Mouse (Mus musculus): ENCODE data around the gene Ttll8. TPM values are rescaled to one million over a fixed set of nuclear protein-coding genes. Genes with fewer than 3 reads are reported as not detected.

Ttll8 gene
- polyA plus RNA-seq, 1 experiment from 2014 or later, result 0.17 TPM

DNA sequence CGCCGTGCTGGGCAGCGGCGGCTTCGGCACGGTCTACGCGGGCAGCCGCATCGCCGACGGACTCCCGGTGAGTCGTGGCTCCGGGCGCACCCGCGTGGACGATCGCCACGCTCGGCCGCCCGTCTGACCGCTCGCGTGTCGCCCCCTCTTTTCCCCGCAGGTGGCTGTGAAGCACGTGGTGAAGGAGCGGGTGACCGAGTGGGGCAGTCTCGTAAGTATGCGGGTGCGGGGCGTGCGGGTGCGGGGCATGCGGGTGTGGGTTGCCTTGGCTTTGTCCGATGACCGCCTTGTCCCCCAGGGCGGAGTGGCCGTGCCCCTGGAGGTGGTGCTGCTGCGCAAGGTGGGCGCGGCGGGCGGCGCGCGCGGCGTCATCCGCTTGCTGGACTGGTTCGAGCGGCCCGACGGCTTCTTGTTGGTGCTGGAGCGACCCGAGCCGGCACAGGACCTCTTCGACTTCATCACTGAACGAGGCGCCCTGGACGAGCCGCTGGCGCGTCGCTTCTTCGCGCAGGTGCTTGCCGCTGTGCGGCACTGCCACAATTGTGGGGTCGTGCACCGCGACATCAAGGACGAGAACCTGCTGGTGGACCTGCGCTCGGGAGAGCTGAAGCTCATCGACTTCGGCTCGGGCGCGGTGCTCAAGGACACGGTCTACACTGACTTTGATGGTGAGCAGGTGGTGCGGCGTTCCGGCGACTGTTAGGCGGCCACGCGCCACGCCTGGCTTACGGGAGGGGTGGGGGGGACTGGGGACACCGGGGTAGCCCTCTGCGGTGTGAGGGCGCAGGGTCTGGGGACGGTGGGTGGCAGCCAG is 91.1 kb downstream of the Ttll8 start:
- ATAC-seq (peak; percentile 3), DNase-seq (ENCODE audit: low spot score) (peak; percentile 45)
- Histone ChIP-seq H3K9me3 (replicated peaks; ENCODE audit: control insufficient read depth, low read length) (no peaks in the 10 kb centered on the region), H3K27me3 (replicated peaks; ENCODE audit: control insufficient read depth, insufficient read depth, low read length) (no peaks in the 10 kb centered on the region), H3K4me2 (ENCODE audit: low read length) (peak overlapping the region; percentile 92), H3K27ac (ENCODE audit: low read depth, low read length) (peak overlapping the region; percentile 98), H3K4me1 (ENCODE audit: control insufficient read depth, insufficient read depth, low read length) (peaks cover 11% of the 10 kb centered on the region), H3K9ac (ENCODE audit: low read length) (peak overlapping the region; percentile 89), H3K4me3 (ENCODE audit: low read depth, low read length) (peak overlapping the region; percentile 88), H3K36me3 (ENCODE audit: control insufficient read depth, insufficient read depth, low read length) (peaks cover 31% of the 10 kb centered on the region)
- under 1% methylated on average over 93 of the region's 98 CpGs for WGBS

DNA sequence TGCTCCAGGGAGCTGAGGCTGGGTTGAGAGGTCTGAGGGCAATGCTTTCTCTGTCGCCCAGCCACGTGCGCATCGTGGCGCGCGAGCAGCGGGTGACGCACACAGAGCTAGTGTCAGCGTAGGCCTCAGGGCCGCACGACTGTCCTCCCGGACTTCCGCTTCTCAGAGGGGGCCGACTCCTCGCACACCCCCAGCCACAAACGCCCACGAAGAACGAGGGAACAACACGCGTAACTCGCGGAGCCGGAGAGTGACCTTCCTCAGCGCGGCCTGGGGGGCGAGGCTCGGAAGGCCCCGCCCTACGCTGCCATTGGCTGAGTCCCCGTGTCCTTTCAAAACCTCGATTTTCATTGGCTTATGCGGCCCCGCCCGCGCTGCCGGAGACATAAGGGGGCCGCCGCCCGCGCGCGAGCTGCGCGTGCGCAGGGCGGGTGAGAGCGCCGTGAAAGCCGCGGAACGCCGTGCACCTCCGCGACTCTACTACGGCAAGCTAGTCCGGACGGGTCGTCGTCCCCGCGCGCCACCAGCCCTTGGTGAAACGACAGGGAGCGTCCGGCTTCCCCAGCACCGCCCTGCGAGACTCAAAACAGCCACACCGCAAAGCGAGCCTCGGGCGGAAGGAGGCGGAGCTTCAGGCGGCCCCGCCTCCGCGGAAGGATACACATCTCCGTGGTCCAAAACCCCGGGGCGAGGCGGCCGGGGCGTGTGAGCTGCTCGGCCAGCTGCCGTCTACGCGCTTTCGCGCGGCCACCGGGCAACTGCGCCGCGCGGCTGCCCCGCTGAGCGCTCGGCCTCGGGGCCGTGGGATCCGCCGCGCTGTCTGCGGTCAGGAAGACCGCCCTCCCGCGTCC is 92.2 kb downstream of the Ttll8 start, which contains the start of gene Pim3:
TSS of gene Pim3 (plus strand) at position 415 of the 851 bp plus-strand sequence.
- ATAC-seq, result peak; percentile 88

DNA sequence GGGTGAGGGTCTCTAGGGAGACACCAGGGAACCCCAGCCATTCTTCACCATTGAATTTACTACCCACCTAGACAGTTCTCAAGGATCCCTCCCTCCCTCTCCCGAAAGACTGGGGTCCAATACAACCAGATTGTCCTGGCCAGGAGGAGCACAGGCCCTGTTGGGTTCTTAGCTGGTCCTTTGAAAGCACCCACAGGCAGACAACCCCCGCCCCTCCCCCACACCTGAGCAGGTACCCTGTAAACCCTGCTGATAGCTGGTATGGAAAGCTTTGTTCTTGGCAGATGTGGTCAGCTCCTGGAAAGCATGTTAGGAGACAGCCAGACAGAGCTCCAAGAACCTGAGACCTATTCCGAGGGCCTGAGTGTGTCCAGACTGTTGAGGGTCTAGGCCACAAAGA is 93.4 kb downstream of the Ttll8 start:
- peaks cover 16% of the 10 kb centered on the region for H3K36me3 ChIP-seq (ENCODE audit: control insufficient read depth, insufficient read depth, low read length)
- ATAC-seq, result no peak
- H3K27me3 ChIP-seq (replicated peaks; ENCODE audit: control insufficient read depth, insufficient read depth, low read length), result no peaks in the 10 kb centered on the region
- H3K9me3 ChIP-seq (replicated peaks; ENCODE audit: control insufficient read depth, low read length), result no peaks in the 10 kb centered on the region
- no peak overlapping the region for H3K4me2 ChIP-seq (ENCODE audit: low read length)
- no peak overlapping the region for H3K9ac ChIP-seq (ENCODE audit: low read length)
- peaks cover 11% of the 10 kb centered on the region for H3K4me1 ChIP-seq (ENCODE audit: control insufficient read depth, insufficient read depth, low read length)
- no peak overlapping the region for H3K27ac ChIP-seq (ENCODE audit: low read depth, low read length)
- 93% methylated on average over 3 of the region's 3 CpGs for WGBS
- no peak overlapping the region for H3K4me3 ChIP-seq (ENCODE audit: low read depth, low read length)
- no peak for DNase-seq (ENCODE audit: low spot score)

More for the DNA sequence above, 92.2 kb downstream of the Ttll8 start, which contains the start of gene Pim3:
- peak within 1 kb of the TSS; percentile 92 for H3K4me2 ChIP-seq (ENCODE audit: low read length)
- peak within 1 kb of the TSS; percentile 89 for H3K9ac ChIP-seq (ENCODE audit: low read length)
- H3K27me3 ChIP-seq (replicated peaks; ENCODE audit: control insufficient read depth, insufficient read depth, low read length), result no peaks in the 10 kb centered on the region
- WGBS, result under 1% methylated on average over 99 of the region's 107 CpGs
- no peaks in the 10 kb centered on the region for H3K9me3 ChIP-seq (replicated peaks; ENCODE audit: control insufficient read depth, low read length)
- peak; percentile 99 for DNase-seq (ENCODE audit: low spot score)
- H3K36me3 ChIP-seq (ENCODE audit: control insufficient read depth, insufficient read depth, low read length), result peaks cover 28% of the 10 kb centered on the region
- H3K27ac ChIP-seq (ENCODE audit: low read depth, low read length), result peak within 1 kb of the TSS; percentile 98
- H3K4me1 ChIP-seq (ENCODE audit: control insufficient read depth, insufficient read depth, low read length), result peaks cover 11% of the 10 kb centered on the region
- peak within 1 kb of the TSS; percentile 88 for H3K4me3 ChIP-seq (ENCODE audit: low read depth, low read length)

DNA sequence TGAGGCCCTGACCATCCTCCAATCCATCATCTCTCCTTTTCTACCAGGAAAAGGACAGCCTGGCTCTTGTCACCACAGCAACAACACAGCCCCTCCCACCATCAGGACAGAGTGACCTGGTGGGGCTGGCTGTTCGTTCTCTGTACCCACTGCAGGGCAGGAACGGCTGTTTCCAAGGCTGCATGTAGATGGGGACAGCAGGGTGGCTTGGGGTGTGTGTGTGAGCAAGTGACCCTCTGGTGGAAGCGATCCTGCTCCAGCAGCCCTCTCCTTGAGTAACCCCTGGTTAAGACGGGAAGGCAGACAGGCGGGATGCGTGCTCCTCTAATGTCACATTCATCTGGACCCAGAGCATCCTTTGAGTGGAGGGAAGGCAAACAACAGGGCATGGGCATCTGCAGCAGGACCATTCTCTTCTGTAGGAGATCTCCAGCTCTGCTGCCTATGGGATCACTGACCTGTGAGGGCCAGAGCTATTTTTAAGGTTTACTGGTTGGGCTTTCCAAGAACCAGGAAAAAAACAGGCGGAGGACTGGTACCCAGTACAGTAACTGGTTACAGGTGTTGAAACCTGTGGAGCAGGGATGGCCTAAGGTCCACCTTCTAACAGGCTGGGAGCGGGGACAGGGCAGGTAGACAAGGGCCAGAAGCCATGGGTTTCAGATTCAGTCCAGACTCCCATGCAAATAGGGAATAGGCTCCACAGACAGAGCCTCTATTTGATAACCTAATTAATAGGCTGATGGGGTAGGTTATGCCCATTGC is 94.8 kb downstream of the Ttll8 start:
- H3K9me3 ChIP-seq (replicated peaks; ENCODE audit: control insufficient read depth, low read length), result no peaks in the 10 kb centered on the region
- DNase-seq (ENCODE audit: low spot score) (no peak), ATAC-seq (no peak)

DNA sequence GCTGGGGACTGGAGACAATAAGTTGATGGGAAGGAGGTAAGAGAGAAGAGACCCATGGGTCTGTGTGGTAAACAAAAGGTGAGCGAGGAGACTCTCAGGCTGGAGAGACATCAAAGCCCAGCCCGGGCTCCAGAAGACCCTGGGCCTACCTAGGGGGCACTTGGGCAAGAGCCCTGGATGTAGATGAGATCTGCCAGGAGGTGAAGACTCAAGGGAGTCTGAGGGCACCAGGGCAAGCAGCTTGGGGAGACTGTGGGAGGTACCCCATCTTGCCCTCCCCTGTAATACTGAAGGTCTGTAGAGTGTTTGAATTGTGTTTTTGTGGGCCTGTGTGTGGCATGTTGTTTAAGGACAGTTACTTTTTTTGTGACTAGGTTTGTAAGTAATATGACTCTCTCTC is 95.5 kb downstream of the Ttll8 start:
- Histone ChIP-seq H3K27ac (ENCODE audit: low read depth, low read length) (no peak overlapping the region), H3K36me3 (ENCODE audit: control insufficient read depth, insufficient read depth, low read length) (no peaks in the 10 kb centered on the region), H3K4me3 (ENCODE audit: low read depth, low read length) (no peak overlapping the region), H3K9me3 (replicated peaks; ENCODE audit: control insufficient read depth, low read length) (no peaks in the 10 kb centered on the region), H3K4me1 (ENCODE audit: control insufficient read depth, insufficient read depth, low read length) (peaks cover 4% of the 10 kb centered on the region), H3K27me3 (replicated peaks; ENCODE audit: control insufficient read depth, insufficient read depth, low read length) (no peaks in the 10 kb centered on the region), H3K9ac (ENCODE audit: low read length) (no peak overlapping the region), H3K4me2 (ENCODE audit: low read length) (no peak overlapping the region)
- ATAC-seq (no peak), DNase-seq (ENCODE audit: low spot score) (no peak)
- WGBS, result 78% methylated on average over 2 of the region's 2 CpGs

More for the DNA sequence above, 94.8 kb downstream of the Ttll8 start:
- Histone ChIP-seq H3K4me1 (ENCODE audit: control insufficient read depth, insufficient read depth, low read length) (peaks cover 6% of the 10 kb centered on the region), H3K36me3 (ENCODE audit: control insufficient read depth, insufficient read depth, low read length) (peaks cover 2% of the 10 kb centered on the region), H3K27me3 (replicated peaks; ENCODE audit: control insufficient read depth, insufficient read depth, low read length) (no peaks in the 10 kb centered on the region), H3K4me2 (ENCODE audit: low read length) (no peak overlapping the region), H3K9ac (ENCODE audit: low read length) (no peak overlapping the region), H3K4me3 (ENCODE audit: low read depth, low read length) (no peak overlapping the region), H3K27ac (ENCODE audit: low read depth, low read length) (no peak overlapping the region)
- WGBS, result 71% methylated on average over 8 of the region's 8 CpGs

DNA sequence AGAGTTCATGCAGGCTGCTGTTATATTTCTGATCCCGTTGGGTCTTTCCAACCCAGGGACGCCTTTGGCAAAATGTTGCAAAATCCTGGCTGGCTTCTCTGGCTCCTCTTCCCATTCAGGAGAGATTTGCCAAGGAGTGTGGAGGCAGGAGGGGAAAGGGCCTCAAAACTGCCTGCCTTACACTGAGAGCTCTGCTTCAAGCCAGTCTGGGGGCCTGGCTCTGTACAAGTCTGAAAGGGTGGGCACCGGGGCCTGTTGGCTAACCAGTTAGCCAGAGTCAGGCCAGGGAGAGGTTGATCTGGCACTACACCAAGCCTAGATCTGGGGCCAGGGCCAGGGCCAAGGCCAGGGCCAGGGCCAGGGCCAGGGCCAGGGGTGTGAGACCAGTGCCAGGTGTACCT is 96.1 kb downstream of the Ttll8 start:
- H3K9ac ChIP-seq (ENCODE audit: low read length), result no peak overlapping the region
- no peak overlapping the region for H3K27ac ChIP-seq (ENCODE audit: low read depth, low read length)

DNA sequence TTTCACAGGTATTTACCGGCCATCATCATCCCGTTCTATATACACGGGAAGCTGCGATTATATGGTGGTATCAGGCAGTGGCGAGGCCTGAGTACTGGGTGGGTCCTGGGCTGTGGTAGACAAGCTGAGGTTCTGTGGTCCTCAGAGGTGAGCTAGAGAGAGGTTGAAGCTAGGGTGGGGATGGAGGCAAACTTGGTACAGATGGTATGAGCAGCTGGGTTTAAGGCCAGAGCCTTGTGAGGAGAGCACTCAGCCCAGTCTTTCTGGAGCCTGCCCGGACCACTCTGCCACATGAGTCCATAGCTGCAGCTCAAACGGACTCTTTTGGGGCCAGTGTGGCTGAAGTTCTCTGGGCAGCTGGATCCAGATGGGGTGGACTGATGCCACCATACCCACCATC is 96.9 kb downstream of the Ttll8 start:
- no peaks in the 10 kb centered on the region for H3K9me3 ChIP-seq (replicated peaks; ENCODE audit: control insufficient read depth, low read length)
- no peak overlapping the region for H3K9ac ChIP-seq (ENCODE audit: low read length)
- no peak overlapping the region for H3K4me2 ChIP-seq (ENCODE audit: low read length)
- peaks cover 4% of the 10 kb centered on the region; the same call in 1 of the 2 replicates for H3K4me1 ChIP-seq (ENCODE audit: control insufficient read depth, insufficient read depth, low read length)
- H3K36me3 ChIP-seq (ENCODE audit: control insufficient read depth, insufficient read depth, low read length), result no peaks in the 10 kb centered on the region
- ATAC-seq (no peak), DNase-seq (ENCODE audit: low spot score) (no peak)
- H3K27me3 ChIP-seq (replicated peaks; ENCODE audit: control insufficient read depth, insufficient read depth, low read length), result no peaks in the 10 kb centered on the region
- 91% methylated on average over 7 of the region's 7 CpGs for WGBS
- H3K27ac ChIP-seq (ENCODE audit: low read depth, low read length), result no peak overlapping the region
- no peak overlapping the region for H3K4me3 ChIP-seq (ENCODE audit: low read depth, low read length)

More for the DNA sequence above, 96.1 kb downstream of the Ttll8 start:
- no peak overlapping the region for H3K4me3 ChIP-seq (ENCODE audit: low read depth, low read length)
- peaks cover 4% of the 10 kb centered on the region for H3K4me1 ChIP-seq (ENCODE audit: control insufficient read depth, insufficient read depth, low read length)
- H3K36me3 ChIP-seq (ENCODE audit: control insufficient read depth, insufficient read depth, low read length), result no peaks in the 10 kb centered on the region
- H3K27me3 ChIP-seq (replicated peaks; ENCODE audit: control insufficient read depth, insufficient read depth, low read length), result no peaks in the 10 kb centered on the region
- DNase-seq (ENCODE audit: low spot score), result no peak
- H3K9me3 ChIP-seq (replicated peaks; ENCODE audit: control insufficient read depth, low read length), result no peaks in the 10 kb centered on the region
- WGBS, result 81% methylated on average over 3 of the region's 3 CpGs
- ATAC-seq, result no peak
- H3K4me2 ChIP-seq (ENCODE audit: low read length), result no peak overlapping the region

DNA sequence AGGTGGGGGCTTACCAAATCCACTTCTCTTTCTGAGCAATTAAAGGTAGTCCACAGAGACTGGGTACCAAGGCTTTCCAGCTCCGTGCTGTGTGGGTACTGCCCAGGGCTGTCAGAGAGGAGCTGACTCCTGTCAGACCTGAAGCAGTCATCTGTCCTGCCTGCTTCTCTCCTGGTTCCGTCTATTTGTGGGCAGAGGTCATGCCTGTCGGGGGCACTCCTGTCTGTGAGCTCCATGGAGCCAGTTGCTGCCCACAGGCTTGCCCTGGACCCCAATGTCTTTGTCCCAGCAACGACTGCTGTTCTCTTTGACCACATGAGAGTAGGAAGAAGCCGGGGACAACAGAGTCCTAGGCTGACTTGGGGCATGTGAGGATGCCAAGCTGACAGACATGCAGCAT is 97.6 kb downstream of the Ttll8 start:
- Histone ChIP-seq H3K4me3 (ENCODE audit: low read depth, low read length) (no peak overlapping the region), H3K4me2 (ENCODE audit: low read length) (no peak overlapping the region), H3K9ac (ENCODE audit: low read length) (no peak overlapping the region), H3K36me3 (ENCODE audit: control insufficient read depth, insufficient read depth, low read length) (no peaks in the 10 kb centered on the region), H3K27ac (ENCODE audit: low read depth, low read length) (no peak overlapping the region), H3K4me1 (ENCODE audit: control insufficient read depth, insufficient read depth, low read length) (peaks cover 4% of the 10 kb centered on the region; the same call in 1 of the 2 replicates), H3K27me3 (replicated peaks; ENCODE audit: control insufficient read depth, insufficient read depth, low read length) (no peaks in the 10 kb centered on the region), H3K9me3 (replicated peaks; ENCODE audit: control insufficient read depth, low read length) (no peaks in the 10 kb centered on the region)
- ATAC-seq (no peak), DNase-seq (ENCODE audit: low spot score) (no peak)
- WGBS, result 90% methylated on average over 5 of the region's 5 CpGs
